Mouse (Mus musculus): ENCODE data around the gene Isg20l2.

- no peak for TF ChIP-seq POLR2A (IDR thresholded peaks at IDR 0.05; ENCODE audit: borderline replicate concordance, control insufficient read depth, low read depth, low read length)
- no peak for TF ChIP-seq CTCF (IDR thresholded peaks at IDR 0.05; ENCODE audit: control insufficient read depth, insufficient read depth, low read length)
Measured at GRCm38 (mm10) chr3:87943586-87943985, 13.5 kb downstream of the Isg20l2 start.

Measured in bone marrow, adult 2 months (tissue).